Mouse (Mus musculus): ENCODE results near the gene Adamts15. TPM values are rescaled to one million over a fixed set of nuclear protein-coding genes. Genes with fewer than 3 reads are reported as not detected.

Gene Adamts15
- polyA plus RNA-seq (2014; fragmentation: Nextera tagmentation; extraction: Ambion mirVana), result 6.7 and 8.4 TPM in 2 replicates

DNA sequence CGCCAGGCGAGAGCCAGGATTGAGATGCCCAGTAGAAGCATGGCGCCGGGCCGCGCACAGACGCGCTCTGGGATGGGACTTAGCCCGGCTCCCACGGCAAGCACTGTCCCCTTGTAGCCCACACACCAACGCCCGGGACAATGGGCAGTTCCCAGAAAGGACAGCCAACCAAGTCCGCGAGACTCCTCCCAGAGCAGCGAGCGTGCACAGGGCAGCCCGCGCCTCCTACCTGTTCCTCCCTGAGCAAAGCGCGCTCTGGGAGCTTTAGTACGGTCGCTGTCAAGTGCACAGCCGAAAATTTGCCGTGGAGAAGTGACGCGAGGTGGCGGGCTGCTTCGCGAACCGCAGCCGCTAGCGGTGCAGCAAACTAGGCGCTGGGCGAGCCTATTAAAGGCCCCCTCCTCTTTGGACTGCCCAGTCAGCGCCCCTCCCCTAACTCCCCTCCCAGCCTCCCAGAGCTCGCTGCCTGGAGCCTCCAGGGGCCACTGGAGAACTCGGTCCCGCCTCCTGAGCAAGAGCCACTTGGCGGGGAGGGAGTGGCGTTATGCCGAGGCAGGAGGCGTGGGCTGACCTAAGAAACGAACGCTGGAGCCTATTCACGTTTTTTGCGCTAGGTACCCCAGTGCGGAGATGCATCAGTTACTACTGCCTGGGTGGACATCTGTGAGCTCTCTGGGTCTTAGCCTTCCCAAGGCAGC lies at the start of gene Adamts15:
TSS of gene Adamts15 (minus strand) at position 256 of the 698 bp plus-strand sequence.
- peaks cover 27% of the 10 kb centered on the region for H3K27me3 ChIP-seq (ENCODE audit: control insufficient read depth, insufficient read depth, low read length)
- H3K27ac ChIP-seq (ENCODE audit: low read depth, low read length), result no peak within 1 kb of the TSS
- H3K4me3 ChIP-seq (ENCODE audit: low read depth, low read length), result peak within 1 kb of the TSS; percentile 53
- DNase-seq (ENCODE audit: low spot score), result peak; percentile 86
- H3K9ac ChIP-seq (ENCODE audit: low read length), result peak within 1 kb of the TSS; percentile 49
- ATAC-seq (replicated peaks; ENCODE audit: low FRiP score), result peak; percentile 89
- peak within 1 kb of the TSS; percentile 85 for H3K4me2 ChIP-seq (ENCODE audit: low read depth, low read length, severe bottlenecking)
- H3K9me3 ChIP-seq (ENCODE audit: control insufficient read depth, low read length), result no peaks in the 10 kb centered on the region
- peaks cover 5% of the 10 kb centered on the region; the same call in 1 of the 2 replicates for H3K4me1 ChIP-seq (replicated peaks; ENCODE audit: control insufficient read depth, insufficient read depth, low read length)
- no peaks in the 10 kb centered on the region for H3K36me3 ChIP-seq (ENCODE audit: control insufficient read depth, insufficient read depth, low read length)
- WGBS, result under 1% methylated on average over 46 of the region's 47 CpGs

DNA sequence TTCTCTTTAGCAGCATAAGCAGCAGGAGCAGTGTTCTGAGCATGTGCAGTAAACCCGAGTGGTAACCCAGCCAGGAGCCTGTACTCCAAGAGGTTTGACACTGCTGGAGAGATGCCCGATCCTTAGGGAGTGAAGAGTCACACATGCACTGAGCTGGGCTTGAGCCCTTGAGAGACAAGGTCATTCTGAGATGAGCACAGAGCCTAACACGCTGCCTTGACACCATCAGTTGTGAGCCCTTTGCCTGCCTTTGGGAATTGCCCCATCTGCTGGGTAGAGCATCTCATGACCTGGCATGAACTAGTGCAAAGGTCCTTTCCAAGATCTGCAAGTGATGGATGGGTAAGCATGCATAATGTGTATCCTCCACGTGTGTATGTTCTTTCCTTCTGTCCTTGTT lies 49.7 kb upstream of the Adamts15 start:
- Histone ChIP-seq H3K4me2 (ENCODE audit: low read depth, low read length, severe bottlenecking) (no peak overlapping the region), H3K9ac (ENCODE audit: low read length) (no peak overlapping the region), H3K36me3 (ENCODE audit: control insufficient read depth, insufficient read depth, low read length) (no peaks in the 10 kb centered on the region), H3K27me3 (ENCODE audit: control insufficient read depth, insufficient read depth, low read length) (no peaks in the 10 kb centered on the region), H3K4me1 (replicated peaks; ENCODE audit: control insufficient read depth, insufficient read depth, low read length) (no peaks in the 10 kb centered on the region), H3K4me3 (ENCODE audit: low read depth, low read length) (no peak overlapping the region), H3K9me3 (ENCODE audit: control insufficient read depth, low read length) (no peaks in the 10 kb centered on the region), H3K27ac (ENCODE audit: low read depth, low read length) (no peak overlapping the region)
- WGBS, result 69% methylated on average over 4 of the region's 4 CpGs
- ATAC-seq (replicated peaks; ENCODE audit: low FRiP score), result no peak
- DNase-seq (ENCODE audit: low spot score), result no peak

DNA sequence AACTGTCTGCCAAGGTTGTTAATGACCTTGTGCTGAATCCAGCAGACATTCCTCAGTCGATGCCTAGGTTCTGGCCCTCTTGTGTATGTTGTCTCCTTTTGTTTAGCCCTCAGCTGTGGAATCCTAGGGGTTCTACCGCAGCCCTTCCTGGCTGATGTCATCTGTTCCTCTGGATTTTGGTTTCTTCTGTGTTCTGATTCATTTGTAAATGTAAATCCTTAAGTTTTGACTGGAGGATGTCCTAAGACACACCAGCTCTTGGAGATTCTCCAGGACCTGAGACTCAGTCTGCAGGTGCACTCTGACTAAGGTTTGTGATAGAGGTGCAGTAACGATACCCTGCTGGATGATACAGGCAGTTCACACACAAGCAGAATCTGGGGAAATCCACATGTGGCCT lies 47.7 kb upstream of the Adamts15 start:
- H3K27ac ChIP-seq (ENCODE audit: low read depth, low read length), result no peak overlapping the region
- no peak overlapping the region for H3K9ac ChIP-seq (ENCODE audit: low read length)
- ATAC-seq (replicated peaks; ENCODE audit: low FRiP score) (no peak), DNase-seq (ENCODE audit: low spot score) (no peak)
- H3K27me3 ChIP-seq (ENCODE audit: control insufficient read depth, insufficient read depth, low read length), result no peaks in the 10 kb centered on the region
- no peak overlapping the region for H3K4me3 ChIP-seq (ENCODE audit: low read depth, low read length)
- H3K4me1 ChIP-seq (replicated peaks; ENCODE audit: control insufficient read depth, insufficient read depth, low read length), result no peaks in the 10 kb centered on the region
- H3K36me3 ChIP-seq (ENCODE audit: control insufficient read depth, insufficient read depth, low read length), result no peaks in the 10 kb centered on the region
- H3K4me2 ChIP-seq (ENCODE audit: low read depth, low read length, severe bottlenecking), result no peak overlapping the region
- no peaks in the 10 kb centered on the region for H3K9me3 ChIP-seq (ENCODE audit: control insufficient read depth, low read length)
- WGBS, result 62% methylated on average over 3 of the region's 3 CpGs

DNA sequence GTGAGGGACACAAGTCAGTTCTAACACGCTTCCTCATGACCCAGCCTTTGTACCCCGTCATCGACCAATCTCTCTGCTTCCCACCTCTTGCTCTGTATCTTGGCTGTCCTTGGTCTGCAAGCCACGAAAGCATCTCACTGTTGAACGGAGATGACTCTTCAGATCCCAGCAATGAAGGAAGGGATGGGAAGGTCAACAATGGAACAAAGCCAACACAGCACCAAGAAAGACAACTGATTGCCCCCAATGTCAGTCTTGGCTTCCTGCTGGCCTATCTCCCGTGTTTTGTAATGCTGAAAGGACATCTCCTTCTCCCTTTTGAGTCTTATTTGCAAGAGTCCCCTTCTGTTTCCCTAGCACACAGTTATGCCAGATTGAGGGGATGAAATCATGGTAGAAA lies 45.9 kb upstream of the Adamts15 start:
- no peak for ATAC-seq (replicated peaks; ENCODE audit: low FRiP score)
- DNase-seq (ENCODE audit: low spot score), result no peak
- WGBS, result 87% methylated on average over 6 of the region's 6 CpGs
- Histone ChIP-seq H3K4me1 (replicated peaks; ENCODE audit: control insufficient read depth, insufficient read depth, low read length) (no peaks in the 10 kb centered on the region), H3K27ac (ENCODE audit: low read depth, low read length) (no peak overlapping the region), H3K9me3 (ENCODE audit: control insufficient read depth, low read length) (no peaks in the 10 kb centered on the region), H3K27me3 (ENCODE audit: control insufficient read depth, insufficient read depth, low read length) (no peaks in the 10 kb centered on the region), H3K36me3 (ENCODE audit: control insufficient read depth, insufficient read depth, low read length) (no peaks in the 10 kb centered on the region), H3K4me3 (ENCODE audit: low read depth, low read length) (no peak overlapping the region), H3K9ac (ENCODE audit: low read length) (no peak overlapping the region), H3K4me2 (ENCODE audit: low read depth, low read length, severe bottlenecking) (no peak overlapping the region)

DNA sequence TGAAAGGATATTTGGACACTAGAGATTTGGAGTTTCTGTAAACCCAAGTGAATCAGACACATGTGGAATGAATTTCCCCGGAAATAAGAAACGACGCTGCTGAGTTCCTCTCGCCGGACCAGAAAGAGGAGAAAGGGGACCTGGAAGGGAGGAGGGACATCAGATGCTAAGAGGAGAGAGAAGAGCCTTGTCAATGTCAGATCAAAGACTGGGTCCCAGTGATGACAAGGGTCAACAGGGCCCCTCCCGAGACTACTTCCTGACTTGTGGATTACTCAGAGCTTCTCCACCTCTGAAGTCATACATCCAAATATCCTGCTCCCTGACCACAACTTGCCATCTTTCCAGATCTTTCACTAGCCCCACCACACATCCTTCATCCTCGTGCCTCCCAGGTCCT lies 44.6 kb upstream of the Adamts15 start:
- WGBS, result 76% methylated on average over 7 of the region's 7 CpGs
- DNase-seq (ENCODE audit: low spot score), result no peak

DNA sequence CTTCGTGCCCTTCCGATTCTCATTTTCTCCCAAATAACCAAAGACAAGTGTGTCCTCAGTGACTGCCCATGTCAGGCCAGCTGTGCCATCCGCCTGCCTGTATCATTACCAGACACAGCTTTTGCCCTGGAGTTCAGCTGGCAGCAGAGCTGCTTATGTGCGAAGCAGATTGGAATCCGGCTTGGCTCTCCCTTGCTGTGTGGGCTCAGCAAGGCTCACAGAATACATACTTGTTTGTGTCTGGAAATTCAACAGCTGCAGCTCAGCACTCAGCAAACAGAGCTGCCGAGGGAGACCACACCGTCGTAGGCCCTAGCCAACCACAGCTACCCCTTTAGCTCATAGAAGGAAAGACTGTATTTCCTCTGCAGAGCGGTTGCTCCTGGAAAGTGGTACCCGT lies 42.4 kb upstream of the Adamts15 start:
- Histone ChIP-seq H3K4me1 (replicated peaks; ENCODE audit: control insufficient read depth, insufficient read depth, low read length) (no peaks in the 10 kb centered on the region), H3K36me3 (ENCODE audit: control insufficient read depth, insufficient read depth, low read length) (no peaks in the 10 kb centered on the region), H3K9me3 (ENCODE audit: control insufficient read depth, low read length) (no peaks in the 10 kb centered on the region), H3K27me3 (ENCODE audit: control insufficient read depth, insufficient read depth, low read length) (no peaks in the 10 kb centered on the region), H3K4me2 (ENCODE audit: low read depth, low read length, severe bottlenecking) (no peak overlapping the region), H3K4me3 (ENCODE audit: low read depth, low read length) (no peak overlapping the region), H3K9ac (ENCODE audit: low read length) (no peak overlapping the region), H3K27ac (ENCODE audit: low read depth, low read length) (no peak overlapping the region)
- ATAC-seq (replicated peaks; ENCODE audit: low FRiP score) (no peak), DNase-seq (ENCODE audit: low spot score) (no peak)
- 84% methylated on average over 10 of the region's 10 CpGs for WGBS

More for the DNA sequence above, 44.6 kb upstream of the Adamts15 start:
- H3K9me3 ChIP-seq (ENCODE audit: control insufficient read depth, low read length), result no peaks in the 10 kb centered on the region
- H3K4me1 ChIP-seq (replicated peaks; ENCODE audit: control insufficient read depth, insufficient read depth, low read length), result no peaks in the 10 kb centered on the region
- H3K36me3 ChIP-seq (ENCODE audit: control insufficient read depth, insufficient read depth, low read length), result no peaks in the 10 kb centered on the region
- no peak overlapping the region for H3K27ac ChIP-seq (ENCODE audit: low read depth, low read length)
- H3K9ac ChIP-seq (ENCODE audit: low read length), result no peak overlapping the region
- H3K27me3 ChIP-seq (ENCODE audit: control insufficient read depth, insufficient read depth, low read length), result no peaks in the 10 kb centered on the region
- no peak for ATAC-seq (replicated peaks; ENCODE audit: low FRiP score)
- no peak overlapping the region for H3K4me2 ChIP-seq (ENCODE audit: low read depth, low read length, severe bottlenecking)
- no peak overlapping the region for H3K4me3 ChIP-seq (ENCODE audit: low read depth, low read length)

DNA sequence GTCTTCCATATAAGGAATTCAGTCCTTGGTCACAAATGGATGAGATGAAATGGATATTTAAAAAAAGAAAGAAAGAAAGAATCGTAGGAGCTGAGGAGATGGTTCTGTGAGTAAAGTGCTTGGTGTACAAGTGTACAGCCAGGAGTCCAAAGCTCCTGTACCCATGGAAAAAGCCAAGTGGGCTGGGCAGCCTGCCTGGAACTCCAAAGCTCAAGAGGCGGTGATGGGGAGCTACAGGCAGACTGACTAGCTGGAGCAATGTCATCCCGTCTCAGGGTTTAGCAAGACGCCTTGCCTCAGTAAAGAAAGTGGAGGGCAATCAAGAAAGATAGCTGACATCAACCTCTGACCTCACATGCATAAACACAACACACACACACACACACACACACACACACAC lies 41.5 kb upstream of the Adamts15 start:
- H3K9me3 ChIP-seq (ENCODE audit: control insufficient read depth, low read length), result no peaks in the 10 kb centered on the region
- H3K36me3 ChIP-seq (ENCODE audit: control insufficient read depth, insufficient read depth, low read length), result no peaks in the 10 kb centered on the region
- H3K4me3 ChIP-seq (ENCODE audit: low read depth, low read length), result no peak overlapping the region
- no peaks in the 10 kb centered on the region for H3K4me1 ChIP-seq (replicated peaks; ENCODE audit: control insufficient read depth, insufficient read depth, low read length)
- no peaks in the 10 kb centered on the region for H3K27me3 ChIP-seq (ENCODE audit: control insufficient read depth, insufficient read depth, low read length)
- no peak overlapping the region for H3K27ac ChIP-seq (ENCODE audit: low read depth, low read length)
- no peak for ATAC-seq (replicated peaks; ENCODE audit: low FRiP score)
- WGBS, result 96% methylated on average over 4 of the region's 4 CpGs
- no peak overlapping the region for H3K4me2 ChIP-seq (ENCODE audit: low read depth, low read length, severe bottlenecking)
- H3K9ac ChIP-seq (ENCODE audit: low read length), result no peak overlapping the region
- no peak for DNase-seq (ENCODE audit: low spot score)

DNA sequence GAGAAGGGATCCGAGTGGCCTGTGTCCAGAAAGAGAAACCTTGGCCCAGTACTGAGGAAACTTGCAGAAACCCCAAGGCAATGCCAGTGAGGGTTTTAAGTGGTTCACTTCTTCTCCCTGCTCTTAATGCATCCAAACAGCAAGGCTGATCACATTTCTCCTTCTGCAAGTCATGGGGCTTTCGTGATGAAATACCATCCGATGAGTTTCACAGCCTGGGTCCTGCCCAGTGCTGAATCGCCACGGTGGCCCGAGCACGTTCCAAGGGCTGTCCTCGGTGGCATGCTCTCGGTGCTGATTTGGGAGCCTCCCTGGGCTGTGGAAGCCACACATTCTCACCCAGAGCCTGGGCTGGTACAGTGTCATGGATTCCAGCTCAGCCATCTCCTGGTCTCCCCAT lies 33.0 kb upstream of the Adamts15 start:
- Histone ChIP-seq H3K4me1 (replicated peaks; ENCODE audit: control insufficient read depth, insufficient read depth, low read length) (no peaks in the 10 kb centered on the region), H3K27ac (ENCODE audit: low read depth, low read length) (no peak overlapping the region), H3K9ac (ENCODE audit: low read length) (no peak overlapping the region), H3K36me3 (ENCODE audit: control insufficient read depth, insufficient read depth, low read length) (no peaks in the 10 kb centered on the region), H3K4me2 (ENCODE audit: low read depth, low read length, severe bottlenecking) (no peak overlapping the region), H3K9me3 (ENCODE audit: control insufficient read depth, low read length) (no peaks in the 10 kb centered on the region), H3K4me3 (ENCODE audit: low read depth, low read length) (no peak overlapping the region), H3K27me3 (ENCODE audit: control insufficient read depth, insufficient read depth, low read length) (no peaks in the 10 kb centered on the region)
- no peak for DNase-seq (ENCODE audit: low spot score)
- ATAC-seq (replicated peaks; ENCODE audit: low FRiP score), result no peak
- 90% methylated on average over 9 of the region's 9 CpGs for WGBS

DNA sequence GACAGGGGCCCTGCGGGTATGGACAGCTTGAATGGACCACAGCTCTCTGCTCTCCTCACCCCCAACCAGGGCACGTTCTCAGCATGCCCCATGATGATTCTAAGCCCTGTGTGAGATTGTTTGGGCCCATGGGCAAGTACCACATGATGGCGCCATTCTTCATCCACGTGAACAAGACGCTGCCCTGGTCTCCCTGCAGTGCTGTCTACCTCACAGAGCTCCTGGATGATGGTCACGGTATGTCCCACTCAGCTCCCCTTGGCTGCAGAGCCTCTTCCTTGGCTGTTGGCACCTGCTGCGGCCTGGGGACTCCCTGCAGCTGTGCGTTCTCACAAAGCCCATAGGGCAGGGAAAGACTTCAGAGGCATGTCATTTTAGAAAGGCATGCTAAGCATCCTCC lies 31.0 kb upstream of the Adamts15 start:
- DNase-seq (ENCODE audit: low spot score) (no peak), ATAC-seq (replicated peaks; ENCODE audit: low FRiP score) (no peak)
- Histone ChIP-seq H3K4me1 (replicated peaks; ENCODE audit: control insufficient read depth, insufficient read depth, low read length) (no peaks in the 10 kb centered on the region), H3K9me3 (ENCODE audit: control insufficient read depth, low read length) (no peaks in the 10 kb centered on the region), H3K4me2 (ENCODE audit: low read depth, low read length, severe bottlenecking) (no peak overlapping the region), H3K4me3 (ENCODE audit: low read depth, low read length) (no peak overlapping the region), H3K9ac (ENCODE audit: low read length) (no peak overlapping the region), H3K27ac (ENCODE audit: low read depth, low read length) (no peak overlapping the region), H3K36me3 (ENCODE audit: control insufficient read depth, insufficient read depth, low read length) (no peaks in the 10 kb centered on the region), H3K27me3 (ENCODE audit: control insufficient read depth, insufficient read depth, low read length) (no peaks in the 10 kb centered on the region)
- 66% methylated on average over 8 of the region's 8 CpGs for whole genome bisulfite sequencing

Measured in forebrain, embryonic 11.5 days (tissue).